Mouse (Mus musculus) heart, adult 2 months (tissue): Measurements from ENCODE around the gene Zdhhc7.

ENCODE experiments used
- CTCF ChIP-seq: fragments of 200-600 bp; IDR thresholded peaks from 2 replicates; pipeline ENCODE4 v1.8.1; 2022; ENCODE audit warnings: antibody characterized with exemption, mild to moderate bottlenecking, moderate library complexity
- EP300 ChIP-seq: fragments of 200-500 bp; IDR thresholded peaks from 2 replicates; pipeline ENCODE4 v1.6.1; 2011; ENCODE audit warnings: low read depth, low read length, control low read depth; ENCODE audit not compliant: insufficient read depth
- POLR2A ChIP-seq: fragments of 200-500 bp; IDR thresholded peaks from 2 replicates; pipeline ENCODE4 v1.6.1; 2011; ENCODE audit warnings: mild to moderate bottlenecking, low read depth, low read length, control low read depth; ENCODE audit not compliant: insufficient read depth

DNA sequence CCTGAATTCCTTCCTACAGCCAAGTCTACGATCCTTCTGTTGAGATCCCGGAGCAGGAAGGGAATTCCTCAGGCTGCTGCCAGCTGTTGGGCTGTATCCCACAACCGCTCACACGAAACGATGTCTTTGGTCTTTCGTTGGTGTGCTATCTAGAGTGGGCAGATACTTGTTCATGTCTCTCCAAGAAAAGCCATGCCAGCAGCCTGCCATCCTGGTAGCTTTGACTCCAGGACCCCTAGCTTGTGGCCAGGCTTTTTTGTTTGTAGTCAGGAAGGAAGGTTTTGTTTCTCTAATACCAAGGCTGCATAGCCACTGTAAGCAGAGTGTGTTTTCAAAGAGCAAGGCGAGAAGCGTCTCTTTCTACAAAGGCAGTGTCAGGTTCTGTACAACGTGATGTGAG lies 2.6 kb upstream of the Zdhhc7 start:
- TF ChIP-seq CTCF (no peak), POLR2A (no peak), EP300 (no peak)
